Mouse (Mus musculus) stomach, postnatal 0 days (tissue): ENCODE measurements at regions not wholly inside any gene's neighbourhood (a gene's known extent, or its start where the extent isn't known, plus 50 kb on each side); places are given as distances from the start of the nearest gene placed in this dataset.
A peak's percentile ranks its signal among the peaks of the same experiment; 100 is the strongest.

ENCODE experiments used
- ATAC-seq: fragments of 200-750 bp; cut with Nextera tagmentation; 2 replicates; pipeline ENCODE4 v1.8.0; 2017; ENCODE audit not compliant: low FRiP score, low TSS enrichment
- DNase-seq: peaks from one replicate; pipeline ENCODE4 v3.0.0-alpha.2; 2016; ENCODE audit warnings: low spot score
- H3K27ac ChIP-seq: fragments of 300-500 bp; sonication (generic); replicated peaks from 2 replicates; pipeline ENCODE4 v1.5.1; 2014; ENCODE audit warnings: mild to moderate bottlenecking, control low read depth
- H3K27me3 ChIP-seq: fragments of 300-500 bp; sonication (generic); 2 replicates; pipeline ENCODE4 v1.6.1; 2014; ENCODE audit warnings: low read length; ENCODE audit not compliant: control insufficient read depth, insufficient read depth
- H3K36me3 ChIP-seq: fragments of 300-500 bp; sonication (generic); 2 replicates; pipeline ENCODE4 v1.6.1; 2014; ENCODE audit warnings: low read length, mixed read lengths; ENCODE audit not compliant: control insufficient read depth, insufficient read depth
- H3K4me1 ChIP-seq: fragments of 300-500 bp; sonication (generic); replicated peaks from 2 replicates; pipeline ENCODE4 v1.6.1; 2014; ENCODE audit warnings: antibody characterized with exemption; ENCODE audit not compliant: control insufficient read depth, insufficient read depth
- H3K4me2 ChIP-seq: fragments of 300-500 bp; sonication (generic); replicated peaks from 2 replicates; pipeline ENCODE4 v1.6.1; 2014; ENCODE audit warnings: low read depth, mild to moderate bottlenecking, control low read depth, moderate library complexity
- H3K4me3 ChIP-seq: fragments of 300-500 bp; sonication (generic); 2 replicates; pipeline ENCODE4 v1.5.1; 2014; ENCODE audit warnings: low read depth, low read length, control low read depth
- H3K9ac ChIP-seq: fragments of 300-500 bp; sonication (generic); 2 replicates; pipeline ENCODE4 v1.6.1; 2014; ENCODE audit warnings: mild to moderate bottlenecking, low read length, control low read depth, mixed read lengths
- H3K9me3 ChIP-seq: fragments of 300-500 bp; sonication (generic); 2 replicates; pipeline ENCODE4 v1.6.1; 2016; ENCODE audit warnings: low read length; ENCODE audit not compliant: control insufficient read depth
- CTCF ChIP-seq: IDR thresholded peaks from 2 replicates; pipeline ENCODE4 v1.5.1; 2016; ENCODE audit warnings: antibody characterized with exemption, low read depth, mild to moderate bottlenecking, moderate library complexity
- EP300 ChIP-seq: optimal IDR thresholded peaks from 2 replicates; pipeline ENCODE3; 2016; ENCODE audit warnings: antibody characterized with exemption
- WGBS: fragments of 180-500 bp; shearing (Covaris S2); extraction: QIAGEN DNeasy Blood & Tissue Kit; methylation state at CpG from one replicate; pipeline ENCODE4 v1.1.7; 2014; 5-methylcytosine and 5-hydroxymethylcytosine counted together

- Histone ChIP-seq H3K27ac (no peak overlapping the region), H3K4me2 (no peak overlapping the region), H3K36me3 (no peaks in the 10 kb centered on the region), H3K27me3 (no peaks in the 10 kb centered on the region), H3K4me3 (no peak overlapping the region), H3K9ac (no peak overlapping the region), H3K4me1 (no peaks in the 10 kb centered on the region), H3K9me3 (no peaks in the 10 kb centered on the region)
- TF ChIP-seq CTCF (no peak), EP300 (no peak)
- DNase-seq (no peak), ATAC-seq (no peak)
- WGBS, result 80% methylated on average over 3 of the region's 3 CpGs
Observed at GRCm38 (mm10) chr8:6573492-6573891, 1468.3 kb upstream of the Slc10a2 start.

- Histone ChIP-seq H3K4me3 (no peak overlapping the region), H3K9me3 (no peaks in the 10 kb centered on the region), H3K4me2 (no peak overlapping the region), H3K27ac (no peak overlapping the region), H3K27me3 (no peaks in the 10 kb centered on the region), H3K36me3 (no peaks in the 10 kb centered on the region), H3K9ac (no peak overlapping the region), H3K4me1 (no peaks in the 10 kb centered on the region)
- ATAC-seq (peak; percentile 38; the same call in 1 of the 2 replicates), DNase-seq (peak; percentile 84)
- 12% methylated on average over 9 of the region's 9 CpGs for WGBS
- TF ChIP-seq EP300, result no peak
- peak; percentile 85 for TF ChIP-seq CTCF
Observed at GRCm38 (mm10) chr8:6572066-6572665, 1467.0 kb upstream of the Slc10a2 start.

- Histone ChIP-seq H3K4me1 (no peaks in the 10 kb centered on the region), H3K4me2 (no peak overlapping the region), H3K27me3 (no peaks in the 10 kb centered on the region), H3K36me3 (no peaks in the 10 kb centered on the region), H3K9ac (no peak overlapping the region), H3K4me3 (no peak overlapping the region), H3K9me3 (no peaks in the 10 kb centered on the region), H3K27ac (no peak overlapping the region)
- TF ChIP-seq CTCF (no peak), EP300 (no peak)
- ATAC-seq (no peak), DNase-seq (no peak)
Observed at GRCm38 (mm10) chr8:6550965-6551364, 1445.8 kb upstream of the Slc10a2 start.

GRCm38 (mm10) chr8:6527171-6527570 is 1422.0 kb upstream of the Slc10a2 start:
- Histone ChIP-seq H3K9ac (no peak overlapping the region), H3K9me3 (no peaks in the 10 kb centered on the region), H3K27me3 (no peaks in the 10 kb centered on the region), H3K4me2 (no peak overlapping the region), H3K4me1 (no peaks in the 10 kb centered on the region), H3K4me3 (no peak overlapping the region), H3K36me3 (no peaks in the 10 kb centered on the region), H3K27ac (no peak overlapping the region)
- no peak for ATAC-seq
- no peak for DNase-seq
- WGBS, result 47% methylated on average over 5 of the region's 5 CpGs
- TF ChIP-seq CTCF (no peak), EP300 (no peak)

- Histone ChIP-seq H3K4me3 (no peak overlapping the region), H3K4me2 (no peak overlapping the region), H3K9ac (no peak overlapping the region), H3K36me3 (no peaks in the 10 kb centered on the region), H3K27ac (no peak overlapping the region), H3K9me3 (no peaks in the 10 kb centered on the region), H3K27me3 (no peaks in the 10 kb centered on the region), H3K4me1 (no peaks in the 10 kb centered on the region)
- no peak for ATAC-seq
- TF ChIP-seq CTCF (no peak), EP300 (no peak)
- no peak for DNase-seq
Observed at GRCm38 (mm10) chr8:6515882-6516682, 1410.9 kb upstream of the Slc10a2 start.

- no peaks in the 10 kb centered on the region for H3K9me3 ChIP-seq
- H3K4me1 ChIP-seq, result no peaks in the 10 kb centered on the region
- no peak overlapping the region for H3K4me2 ChIP-seq
- H3K9ac ChIP-seq, result no peak overlapping the region
- TF ChIP-seq EP300, result no peak
- no peak for TF ChIP-seq CTCF
- no peak overlapping the region for H3K27ac ChIP-seq
- no peaks in the 10 kb centered on the region for H3K27me3 ChIP-seq
- DNase-seq, result no peak
- 41% methylated on average over 1 of the region's 1 CpGs for WGBS
- H3K4me3 ChIP-seq, result no peak overlapping the region
- ATAC-seq, result no peak
- no peaks in the 10 kb centered on the region for H3K36me3 ChIP-seq
Observed at GRCm38 (mm10) chr8:6492453-6492852, 1387.3 kb upstream of the Slc10a2 start.
